Mouse (Mus musculus): ENCODE results near the gene St6galnac5. TPM values are rescaled to one million over a fixed set of nuclear protein-coding genes. Genes with fewer than 3 reads are reported as not detected.

The St6galnac5 gene
- polyA plus RNA-seq, 1 experiment from 2014 or later, result 2.0 TPM

GRCm38 (mm10) chr3:152980431-152980830 is 1.6 kb downstream of the St6galnac5 start:
- H3K4me3 ChIP-seq (replicated peaks), result peak overlapping the region; percentile 47
- peaks cover 30% of the 10 kb centered on the region for H3K27me3 ChIP-seq
- ATAC-seq (ENCODE audit: insufficient number of reproducible peaks, low FRiP score, low TSS enrichment, low read depth), result no peak
- H3K36me3 ChIP-seq, result no peaks in the 10 kb centered on the region
- H3K27ac ChIP-seq (replicated peaks), result no peak overlapping the region
- 13% methylated on average over 6 of the region's 6 CpGs for WGBS
- no peak overlapping the region for H3K9ac ChIP-seq
- peak overlapping the region; percentile 88 for H3K4me2 ChIP-seq (replicated peaks)
- peaks cover 15% of the 10 kb centered on the region for H3K4me1 ChIP-seq
- H3K9me3 ChIP-seq (replicated peaks), result no peaks in the 10 kb centered on the region

DNA sequence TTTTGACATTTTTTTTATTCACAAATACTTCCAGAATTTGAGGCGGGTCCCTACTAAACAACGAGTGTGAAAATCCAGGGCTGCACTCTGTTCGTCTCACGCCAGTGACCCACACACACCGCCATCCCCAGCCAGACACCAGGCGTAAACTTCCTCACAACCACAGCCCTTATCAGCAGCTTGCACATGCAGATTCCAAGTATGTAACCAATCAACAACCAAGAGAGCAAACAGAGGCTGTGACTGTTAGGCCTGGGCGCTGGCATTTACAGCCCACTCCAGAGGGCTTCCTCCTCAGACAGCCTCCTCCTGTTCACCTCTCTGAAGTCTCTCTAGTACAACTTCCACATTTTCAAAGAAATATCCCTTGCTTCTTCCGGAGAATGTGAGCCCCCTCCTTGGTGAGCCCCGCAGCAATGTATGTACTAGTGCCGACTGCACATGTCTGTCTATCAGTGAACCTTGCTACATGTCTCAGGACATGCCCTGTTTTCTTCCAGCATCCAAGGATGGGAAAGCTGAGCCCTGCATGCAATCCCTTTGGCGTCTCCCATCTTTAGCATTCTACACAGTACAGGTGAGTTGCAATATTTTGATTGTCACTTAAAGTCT is 2.5 kb downstream of the St6galnac5 start:
- WGBS, result 68% methylated on average over 11 of the region's 11 CpGs
- Histone ChIP-seq H3K9ac (no peak overlapping the region), H3K4me2 (replicated peaks) (no peak overlapping the region), H3K36me3 (no peaks in the 10 kb centered on the region), H3K27ac (replicated peaks) (no peak overlapping the region), H3K9me3 (replicated peaks) (no peaks in the 10 kb centered on the region), H3K27me3 (peaks cover 30% of the 10 kb centered on the region), H3K4me3 (replicated peaks) (no peak overlapping the region), H3K4me1 (peaks cover 15% of the 10 kb centered on the region)
- no peak for ATAC-seq (ENCODE audit: insufficient number of reproducible peaks, low FRiP score, low TSS enrichment, low read depth)

GRCm38 (mm10) chr3:152971373-152971772 is 10.7 kb downstream of the St6galnac5 start:
- Histone ChIP-seq H3K27ac (replicated peaks) (no peak overlapping the region), H3K36me3 (no peaks in the 10 kb centered on the region), H3K27me3 (no peaks in the 10 kb centered on the region), H3K9ac (no peak overlapping the region), H3K4me3 (replicated peaks) (no peak overlapping the region), H3K4me2 (replicated peaks) (no peak overlapping the region), H3K4me1 (no peaks in the 10 kb centered on the region), H3K9me3 (replicated peaks) (no peaks in the 10 kb centered on the region)
- WGBS, result 84% methylated on average over 4 of the region's 4 CpGs
- ATAC-seq (ENCODE audit: insufficient number of reproducible peaks, low FRiP score, low TSS enrichment, low read depth), result no peak

DNA sequence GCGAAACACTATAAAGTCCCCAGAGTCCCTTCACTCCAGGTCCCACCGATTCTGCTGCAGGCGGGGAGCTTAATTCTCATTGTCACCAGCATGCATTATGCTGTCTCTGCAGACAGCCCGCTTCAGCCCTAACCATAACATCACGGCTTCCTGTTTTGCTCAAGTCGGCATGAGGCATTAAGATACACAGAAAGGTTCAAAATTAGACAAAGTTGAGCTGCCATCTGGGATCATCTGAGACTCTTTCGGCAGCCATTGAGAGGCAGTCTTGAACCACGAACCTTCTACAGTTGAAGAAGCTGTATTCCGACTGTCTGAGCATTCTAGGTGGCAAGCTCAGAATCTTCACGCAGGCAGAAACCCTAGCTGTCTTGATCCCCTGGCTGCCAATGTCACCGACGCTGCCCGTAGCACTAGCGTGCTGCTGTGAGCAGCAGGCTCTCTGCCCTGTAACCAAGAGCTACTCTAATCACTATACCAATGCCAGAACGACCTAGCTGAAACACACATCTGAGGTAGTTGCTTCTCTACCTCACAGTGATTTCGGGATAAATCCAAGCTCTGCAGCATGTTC is 12.2 kb downstream of the St6galnac5 start:
- H3K4me3 ChIP-seq (replicated peaks), result no peak overlapping the region
- no peak overlapping the region for H3K9ac ChIP-seq
- H3K27ac ChIP-seq (replicated peaks), result no peak overlapping the region
- H3K4me2 ChIP-seq (replicated peaks), result no peak overlapping the region
- no peaks in the 10 kb centered on the region for H3K9me3 ChIP-seq (replicated peaks)
- 67% methylated on average over 16 of the region's 16 CpGs for WGBS
- H3K36me3 ChIP-seq, result no peaks in the 10 kb centered on the region
- no peak for ATAC-seq (ENCODE audit: insufficient number of reproducible peaks, low FRiP score, low TSS enrichment, low read depth)
- no peaks in the 10 kb centered on the region for H3K4me1 ChIP-seq
- no peaks in the 10 kb centered on the region for H3K27me3 ChIP-seq

DNA sequence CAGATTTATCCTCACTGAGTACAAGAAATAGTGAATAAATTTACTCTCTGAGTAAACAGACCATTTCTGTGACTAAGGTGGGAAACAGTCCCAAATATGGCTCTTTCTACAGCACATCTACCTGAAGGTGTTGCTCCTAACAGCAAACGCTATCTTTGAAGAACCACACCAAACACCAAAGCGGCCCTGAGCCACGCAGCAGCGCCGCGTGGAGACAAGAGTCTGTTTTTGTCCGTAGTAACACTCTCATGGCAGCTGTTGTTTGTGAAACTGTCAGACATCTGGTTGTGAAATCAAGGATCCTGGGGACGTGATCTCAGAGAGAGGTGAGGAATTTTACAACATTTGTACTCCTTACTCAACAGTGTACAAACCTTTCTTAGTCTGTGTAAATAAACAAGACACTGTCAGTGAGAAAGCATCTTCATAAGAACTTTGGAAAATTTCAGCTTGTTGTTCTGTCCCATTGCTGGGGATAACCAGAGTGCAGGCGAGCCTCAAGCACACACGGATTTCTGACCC is 20.1 kb downstream of the St6galnac5 start:
- H3K27me3 ChIP-seq, result no peaks in the 10 kb centered on the region
- H3K36me3 ChIP-seq, result no peaks in the 10 kb centered on the region
- no peak for ATAC-seq (ENCODE audit: insufficient number of reproducible peaks, low FRiP score, low TSS enrichment, low read depth)
- WGBS, result 71% methylated on average over 10 of the region's 10 CpGs
- no peak overlapping the region for H3K9ac ChIP-seq
- H3K4me3 ChIP-seq (replicated peaks), result no peak overlapping the region
- no peaks in the 10 kb centered on the region for H3K9me3 ChIP-seq (replicated peaks)
- no peaks in the 10 kb centered on the region for H3K4me1 ChIP-seq
- no peak overlapping the region for H3K4me2 ChIP-seq (replicated peaks)
- no peak overlapping the region for H3K27ac ChIP-seq (replicated peaks)

GRCm38 (mm10) chr3:152958358-152959150 is 23.5 kb downstream of the St6galnac5 start:
- no peaks in the 10 kb centered on the region for H3K4me1 ChIP-seq
- no peak for ATAC-seq (ENCODE audit: insufficient number of reproducible peaks, low FRiP score, low TSS enrichment, low read depth)
- 59% methylated on average over 11 of the region's 11 CpGs for whole genome bisulfite sequencing
- H3K36me3 ChIP-seq, result no peaks in the 10 kb centered on the region
- no peak overlapping the region for H3K9ac ChIP-seq
- no peaks in the 10 kb centered on the region for H3K9me3 ChIP-seq (replicated peaks)
- H3K4me3 ChIP-seq (replicated peaks), result no peak overlapping the region
- H3K27ac ChIP-seq (replicated peaks), result no peak overlapping the region
- H3K27me3 ChIP-seq, result no peaks in the 10 kb centered on the region
- H3K4me2 ChIP-seq (replicated peaks), result no peak overlapping the region

DNA sequence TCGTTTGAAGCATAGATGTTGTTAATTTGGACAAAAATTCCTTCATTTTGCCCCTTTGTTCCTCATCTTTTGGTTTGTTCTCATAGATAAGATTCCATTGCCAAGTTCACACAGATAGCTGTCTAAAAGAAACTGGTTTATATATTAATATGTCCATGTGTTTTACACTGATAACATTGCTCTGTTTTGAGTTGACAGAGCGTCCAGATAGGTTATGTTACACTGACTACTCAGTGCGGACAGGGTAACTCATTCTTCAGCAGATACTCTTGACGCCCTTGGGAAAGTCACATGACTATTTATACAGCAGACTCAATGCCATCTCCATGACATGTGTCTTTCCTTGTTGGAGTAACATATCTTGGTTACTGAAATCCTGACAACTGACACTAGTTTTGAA is 25.3 kb downstream of the St6galnac5 start:
- Histone ChIP-seq H3K4me2 (replicated peaks) (no peak overlapping the region), H3K4me1 (no peaks in the 10 kb centered on the region), H3K27ac (replicated peaks) (no peak overlapping the region), H3K9ac (no peak overlapping the region), H3K36me3 (no peaks in the 10 kb centered on the region), H3K9me3 (replicated peaks) (no peaks in the 10 kb centered on the region), H3K4me3 (replicated peaks) (no peak overlapping the region), H3K27me3 (no peaks in the 10 kb centered on the region)
- WGBS, result 88% methylated on average over 4 of the region's 4 CpGs
- ATAC-seq (ENCODE audit: insufficient number of reproducible peaks, low FRiP score, low TSS enrichment, low read depth), result no peak

GRCm38 (mm10) chr3:152956038-152956437 is 26.0 kb downstream of the St6galnac5 start:
- Histone ChIP-seq H3K9me3 (replicated peaks) (no peaks in the 10 kb centered on the region), H3K4me1 (no peaks in the 10 kb centered on the region), H3K27me3 (no peaks in the 10 kb centered on the region), H3K4me2 (replicated peaks) (no peak overlapping the region), H3K9ac (no peak overlapping the region), H3K4me3 (replicated peaks) (no peak overlapping the region), H3K36me3 (no peaks in the 10 kb centered on the region), H3K27ac (replicated peaks) (no peak overlapping the region)
- WGBS, result 65% methylated on average over 5 of the region's 5 CpGs
- ATAC-seq (ENCODE audit: insufficient number of reproducible peaks, low FRiP score, low TSS enrichment, low read depth), result no peak

GRCm38 (mm10) chr3:152951634-152952545 is 30.2 kb downstream of the St6galnac5 start:
- WGBS, result 57% methylated on average over 11 of the region's 11 CpGs
- H3K27ac ChIP-seq (replicated peaks), result no peak overlapping the region
- H3K27me3 ChIP-seq, result no peaks in the 10 kb centered on the region
- H3K4me3 ChIP-seq (replicated peaks), result no peak overlapping the region
- H3K4me2 ChIP-seq (replicated peaks), result no peak overlapping the region
- H3K9ac ChIP-seq, result no peak overlapping the region
- ATAC-seq (ENCODE audit: insufficient number of reproducible peaks, low FRiP score, low TSS enrichment, low read depth), result no peak
- no peaks in the 10 kb centered on the region for H3K4me1 ChIP-seq
- no peaks in the 10 kb centered on the region for H3K9me3 ChIP-seq (replicated peaks)
- no peaks in the 10 kb centered on the region for H3K36me3 ChIP-seq

DNA sequence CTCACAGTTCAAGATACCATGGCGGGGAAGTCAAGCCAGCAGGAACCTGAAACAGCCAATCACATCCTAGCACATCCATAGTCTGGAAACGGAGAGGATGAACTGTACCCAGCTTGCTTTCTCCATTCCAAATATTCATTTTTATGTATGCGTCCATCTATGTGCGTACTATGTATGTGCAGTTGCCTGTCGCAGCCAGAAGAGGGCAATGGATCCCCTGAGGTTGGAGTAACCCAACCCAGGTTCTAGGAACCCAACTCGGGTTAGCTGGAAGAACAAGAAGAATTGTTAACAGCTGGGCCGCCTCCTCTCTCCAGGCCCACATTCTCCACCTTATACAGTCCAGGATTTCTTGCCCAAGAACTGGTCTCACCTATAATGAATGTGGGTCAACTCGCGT is 31.1 kb downstream of the St6galnac5 start:
- no peaks in the 10 kb centered on the region for H3K4me1 ChIP-seq
- 87% methylated on average over 9 of the region's 9 CpGs for WGBS

DNA sequence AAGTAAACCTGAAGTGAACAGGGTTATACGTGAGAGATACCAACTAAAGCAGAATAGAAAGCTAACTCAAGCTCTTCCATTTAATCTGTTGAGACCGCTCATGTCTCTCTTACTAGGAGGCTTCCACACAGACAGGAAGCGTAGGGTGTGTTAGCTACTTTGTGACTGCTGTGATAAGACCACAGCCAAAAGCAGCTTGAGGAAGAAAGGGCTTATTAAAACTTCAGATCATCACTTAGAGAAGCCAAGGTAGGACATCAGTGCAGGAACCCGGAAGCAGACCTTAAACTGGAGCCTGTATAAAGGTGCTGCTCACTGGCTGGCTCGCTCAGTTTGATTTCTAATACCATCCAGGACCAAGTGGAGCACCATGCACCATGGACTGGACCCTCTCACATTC is 31.7 kb downstream of the St6galnac5 start:
- no peak for ATAC-seq (ENCODE audit: insufficient number of reproducible peaks, low FRiP score, low TSS enrichment, low read depth)
- no peak overlapping the region for H3K9ac ChIP-seq
- no peak overlapping the region for H3K4me2 ChIP-seq (replicated peaks)
- no peak overlapping the region for H3K4me3 ChIP-seq (replicated peaks)
- H3K36me3 ChIP-seq, result no peaks in the 10 kb centered on the region
- no peaks in the 10 kb centered on the region for H3K9me3 ChIP-seq (replicated peaks)
- 95% methylated on average over 5 of the region's 5 CpGs for WGBS
- no peaks in the 10 kb centered on the region for H3K27me3 ChIP-seq
- no peaks in the 10 kb centered on the region for H3K4me1 ChIP-seq
- no peak overlapping the region for H3K27ac ChIP-seq (replicated peaks)

More for the DNA sequence above, 31.1 kb downstream of the St6galnac5 start:
- no peaks in the 10 kb centered on the region for H3K9me3 ChIP-seq (replicated peaks)
- no peaks in the 10 kb centered on the region for H3K36me3 ChIP-seq
- no peak overlapping the region for H3K4me2 ChIP-seq (replicated peaks)
- no peak overlapping the region for H3K27ac ChIP-seq (replicated peaks)
- ATAC-seq (ENCODE audit: insufficient number of reproducible peaks, low FRiP score, low TSS enrichment, low read depth), result no peak
- H3K4me3 ChIP-seq (replicated peaks), result no peak overlapping the region
- no peak overlapping the region for H3K9ac ChIP-seq
- H3K27me3 ChIP-seq, result no peaks in the 10 kb centered on the region

All from embryonic facial prominence, embryonic 15.5 days (tissue).